Mouse (Mus musculus) neural tube, embryonic 12.5 days (tissue): ENCODE measurements around the gene Popdc3. TPM values are rescaled to one million over a fixed set of nuclear protein-coding genes. Genes with fewer than 3 reads are reported as not detected.
"Not testable (repeated sequence)": the region's sequence is repeated elsewhere in the genome, so short reads cannot be mapped to it uniquely, and the experiment has no call there.

Experiments
- ATAC-seq: fragments of 200-750 bp; cut with Nextera tagmentation; 2 replicates; pipeline ENCODE4 v1.8.0; 2017; ENCODE audit warnings: low read depth, mild to moderate bottlenecking, moderate TSS enrichment, moderate library complexity; ENCODE audit not compliant: low FRiP score
- H3K27ac ChIP-seq: fragments of 300-500 bp; sonication (generic); 2 replicates; pipeline ENCODE4 v1.5.1; 2016
- H3K27me3 ChIP-seq: fragments of 300-500 bp; sonication (generic); replicated peaks from 2 replicates; pipeline ENCODE4 v1.6.1; 2016; ENCODE audit warnings: mild to moderate bottlenecking
- H3K36me3 ChIP-seq: fragments of 300-500 bp; sonication (generic); 2 replicates; pipeline ENCODE4 v1.6.1; 2016; ENCODE audit warnings: mild to moderate bottlenecking
- H3K4me1 ChIP-seq: fragments of 300-500 bp; sonication (generic); 2 replicates; pipeline ENCODE4 v1.6.1; 2016
- H3K4me2 ChIP-seq: fragments of 300-500 bp; sonication (generic); replicated peaks from 2 replicates; pipeline ENCODE4 v1.6.1; 2016; ENCODE audit warnings: mild to moderate bottlenecking
- H3K4me3 ChIP-seq: fragments of 300-500 bp; sonication (generic); 2 replicates; pipeline ENCODE4 v1.5.1; 2016
- H3K9ac ChIP-seq: fragments of 300-500 bp; sonication (generic); 2 replicates; pipeline ENCODE4 v1.6.1; 2016; ENCODE audit warnings: mild to moderate bottlenecking
- H3K9me3 ChIP-seq: fragments of 300-500 bp; sonication (generic); 2 replicates; pipeline ENCODE4 v1.6.1; 2016; ENCODE audit warnings: mild to moderate bottlenecking
- WGBS: fragments of 180-500 bp; shearing (Covaris S2); methylation state at CpG from one replicate; pipeline ENCODE4 v1.1.7; 2016; 5-methylcytosine and 5-hydroxymethylcytosine counted together
- polyA plus RNA-seq: library from polyadenylated mRNA; unstranded; fragments of >200 nt; fragmentation: Nextera tagmentation; extraction: Ambion mirVana; gene quantifications from 2 replicates; pipeline ENCODE4 v1.2.1, GENCODE M21; 2016

The Popdc3 gene
- polyA plus RNA-seq, 1 experiment from 2014 or later = 0.81 TPM

DNA sequence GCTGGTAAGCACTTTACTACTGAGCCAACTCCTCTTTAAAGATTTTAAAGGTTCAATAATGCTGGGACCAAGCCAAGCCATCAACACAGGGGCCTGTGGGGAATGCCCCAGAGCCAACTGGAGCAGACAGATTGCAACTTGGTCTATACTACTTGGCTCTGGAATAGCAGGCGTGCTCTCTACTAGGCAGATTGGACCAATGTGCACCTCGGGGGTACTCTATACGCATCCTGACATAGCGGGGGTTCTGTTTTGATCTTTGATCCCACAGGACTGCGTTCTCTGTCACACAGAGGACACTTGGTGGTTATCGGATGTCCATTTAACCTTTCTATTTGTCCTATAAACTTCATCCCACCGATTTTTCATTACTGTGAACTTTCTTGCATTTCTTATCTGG lies 157.0 kb downstream of the Popdc3 start:
- Histone ChIP-seq H3K9ac (no peak overlapping the region), H3K4me2 (peak overlapping the region; percentile 93)

DNA sequence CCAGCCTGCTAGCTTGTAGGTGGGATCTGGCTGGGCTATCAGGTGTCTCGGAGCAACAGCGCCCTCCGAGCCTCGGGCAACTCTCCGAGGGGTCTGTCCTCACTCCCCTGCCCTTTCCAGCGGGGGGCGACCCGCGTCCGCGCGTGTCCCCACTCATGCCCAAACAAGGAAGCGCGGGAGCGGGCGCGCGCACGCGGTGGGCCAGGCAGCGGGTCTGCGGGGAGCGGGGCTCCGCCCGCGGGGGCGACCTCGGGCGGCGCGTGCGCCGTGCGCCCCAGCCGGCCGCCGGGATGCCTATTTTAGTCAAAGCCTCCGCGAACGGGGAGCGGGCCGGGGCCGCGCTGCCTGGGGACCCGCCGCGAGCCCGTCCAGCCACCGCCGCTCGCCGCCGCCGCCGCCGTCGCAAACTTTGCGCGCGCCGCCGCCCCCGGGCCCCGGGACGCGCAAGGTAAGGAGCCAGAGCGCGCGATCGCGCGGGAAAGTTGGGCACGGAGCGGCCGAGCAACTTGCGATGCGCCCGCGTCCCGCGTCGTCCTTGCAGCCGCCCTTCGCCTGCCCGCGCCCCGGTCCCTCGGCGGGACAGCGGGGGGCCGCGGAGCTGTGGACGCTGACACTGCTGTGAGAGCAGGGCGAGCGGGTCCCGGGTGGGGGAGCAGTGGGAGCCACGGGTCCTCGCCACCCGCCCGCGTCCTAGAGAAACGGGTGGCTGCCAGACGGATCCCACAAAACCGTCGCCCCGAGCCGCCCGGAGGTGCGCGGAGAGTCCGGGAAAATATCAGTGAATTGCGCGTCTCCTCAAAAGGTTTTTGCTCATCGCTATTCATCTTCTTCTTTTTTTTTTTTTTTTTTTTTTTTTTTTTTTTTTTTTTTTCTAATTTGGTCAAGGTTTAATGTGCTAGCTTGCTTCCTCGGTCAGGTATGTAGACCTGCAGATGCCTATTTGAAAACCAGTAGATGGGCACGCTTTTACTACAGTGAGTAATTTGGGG lies 157.8 kb downstream of the Popdc3 start, which contains the start of gene Bves:
TSS of gene Bves (plus strand) at position 339 of the 989 bp plus-strand sequence.
- H3K4me1 ChIP-seq = no peaks in the 10 kb centered on the region
- peak; percentile 78 for ATAC-seq
- peaks cover 14% of the 10 kb centered on the region for H3K27me3 ChIP-seq
- no peak within 1 kb of the TSS for H3K27ac ChIP-seq
- 1% methylated on average over 116 of the region's 116 CpGs for WGBS
- peak within 1 kb of the TSS; percentile 93 for H3K4me2 ChIP-seq
- H3K9me3 ChIP-seq = no peaks in the 10 kb centered on the region
- peak within 1 kb of the TSS; percentile 66 for H3K9ac ChIP-seq
- H3K4me3 ChIP-seq = peak within 1 kb of the TSS; percentile 71
- H3K36me3 ChIP-seq = no peaks in the 10 kb centered on the region

More for the DNA sequence above, 157.0 kb downstream of the Popdc3 start:
- Histone ChIP-seq H3K27ac (no peak overlapping the region), H3K36me3 (no peaks in the 10 kb centered on the region), H3K9me3 (no peaks in the 10 kb centered on the region), H3K4me3 (peak overlapping the region; percentile 71; the same call in 1 of the 2 replicates), H3K27me3 (peaks cover 14% of the 10 kb centered on the region), H3K4me1 (no peaks in the 10 kb centered on the region)
- 24% methylated on average over 7 of the region's 7 CpGs for WGBS
- peak; percentile 29; the same call in 1 of the 2 replicates for ATAC-seq

DNA sequence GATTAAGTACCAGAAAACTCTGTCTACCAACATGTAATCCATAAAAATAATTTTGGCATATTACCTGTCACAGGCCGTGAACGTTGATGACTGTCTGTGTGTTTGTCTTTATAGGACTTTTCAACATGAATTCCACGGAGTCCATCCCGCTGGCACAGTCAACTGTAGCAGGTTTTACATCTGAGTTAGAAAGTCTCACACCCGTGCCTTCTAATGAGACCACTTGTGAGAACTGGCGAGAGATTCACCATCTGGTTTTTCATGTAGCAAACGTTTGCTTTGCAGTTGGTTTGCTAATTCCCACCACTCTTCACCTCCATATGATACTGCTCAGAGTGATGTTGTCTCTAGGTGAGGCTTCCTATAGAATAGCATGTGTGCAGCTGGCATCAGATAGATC lies 161.2 kb downstream of the Popdc3 start:
- Histone ChIP-seq H3K9me3 (no peaks in the 10 kb centered on the region), H3K9ac (no peak overlapping the region), H3K27me3 (peaks cover 14% of the 10 kb centered on the region), H3K36me3 (no peaks in the 10 kb centered on the region), H3K4me2 (no peak overlapping the region), H3K4me3 (no peak overlapping the region), H3K27ac (no peak overlapping the region), H3K4me1 (no peaks in the 10 kb centered on the region)
- ATAC-seq = no peak
- 78% methylated on average over 7 of the region's 7 CpGs for WGBS

DNA sequence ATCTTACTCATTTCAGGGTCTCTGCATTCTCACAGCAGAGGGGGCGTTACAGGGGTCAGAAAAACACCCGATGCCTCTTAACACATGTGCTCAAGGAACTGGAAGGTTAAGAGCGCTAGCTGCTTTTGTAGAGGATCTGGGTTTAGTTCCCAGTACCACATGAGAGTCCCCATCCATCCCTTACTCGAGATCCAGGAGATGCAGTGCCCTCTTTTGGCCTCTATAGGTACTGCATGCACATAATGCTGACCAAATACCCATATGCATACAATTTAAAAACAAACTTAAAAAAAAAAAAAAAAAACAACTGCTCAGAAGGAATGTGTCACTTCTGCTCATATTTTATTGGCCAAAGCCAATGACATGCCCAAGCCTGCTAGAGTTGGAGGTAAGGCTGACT lies 166.5 kb downstream of the Popdc3 start:
- WGBS = 85% methylated on average over 4 of the region's 4 CpGs
- no peaks in the 10 kb centered on the region for H3K27me3 ChIP-seq
- no peak overlapping the region for H3K4me3 ChIP-seq
- no peaks in the 10 kb centered on the region for H3K4me1 ChIP-seq
- no peaks in the 10 kb centered on the region for H3K9me3 ChIP-seq
- no peak overlapping the region for H3K4me2 ChIP-seq
- no peaks in the 10 kb centered on the region for H3K36me3 ChIP-seq
- no peak overlapping the region for H3K9ac ChIP-seq
- no peak for ATAC-seq
- H3K27ac ChIP-seq = no peak overlapping the region

DNA sequence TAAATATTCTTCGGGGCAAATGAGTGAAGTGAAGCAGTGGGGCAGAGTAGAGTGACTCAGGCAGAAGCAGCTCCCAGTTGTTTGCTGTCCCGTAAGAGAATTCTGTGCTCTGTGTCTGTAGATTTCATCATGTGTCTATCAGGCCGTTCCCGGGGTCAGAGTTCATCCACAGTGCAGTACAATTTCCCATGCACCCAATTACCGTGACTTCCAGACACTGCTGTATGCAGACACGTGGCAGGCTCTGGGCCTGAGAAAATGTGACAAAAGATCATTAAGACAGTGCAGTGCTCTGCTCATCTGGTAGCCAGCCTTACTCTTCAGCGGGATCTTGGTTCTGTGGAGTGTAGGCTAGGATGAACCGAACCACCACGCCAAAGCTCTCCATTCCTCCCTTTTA lies 167.3 kb downstream of the Popdc3 start:
- WGBS = 72% methylated on average over 9 of the region's 9 CpGs
- Histone ChIP-seq H3K9ac (no peak overlapping the region), H3K9me3 (no peaks in the 10 kb centered on the region), H3K27me3 (no peaks in the 10 kb centered on the region), H3K4me2 (no peak overlapping the region), H3K4me3 (no peak overlapping the region), H3K36me3 (no peaks in the 10 kb centered on the region), H3K4me1 (no peaks in the 10 kb centered on the region), H3K27ac (no peak overlapping the region)
- peak; percentile 65 for ATAC-seq

DNA sequence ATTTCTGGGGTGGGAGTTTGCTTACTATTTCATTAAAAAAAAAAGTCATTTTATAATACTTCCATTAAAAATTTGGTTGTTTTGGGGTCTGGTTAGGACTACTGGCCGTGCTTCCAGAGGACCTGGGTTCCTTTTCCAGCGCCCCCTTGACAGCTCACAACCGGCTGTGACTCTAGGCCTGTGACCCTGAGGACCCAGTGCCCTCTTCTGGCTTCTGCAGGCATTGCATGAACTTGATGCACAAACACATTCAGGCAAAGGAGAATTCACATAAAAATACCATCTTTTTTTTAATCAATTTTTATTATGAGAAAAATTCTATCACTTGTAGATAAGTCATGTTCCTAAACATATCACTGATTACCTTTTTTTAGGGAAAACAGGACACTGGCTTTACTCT lies 170.2 kb downstream of the Popdc3 start:
- not testable (repeated sequence) for H3K9ac ChIP-seq, H3K27me3 ChIP-seq, H3K36me3 ChIP-seq, ATAC-seq, H3K27ac ChIP-seq, H3K4me2 ChIP-seq, H3K4me1 ChIP-seq, H3K9me3 ChIP-seq, H3K4me3 ChIP-seq
- 89% methylated on average over 3 of the region's 3 CpGs for WGBS

DNA sequence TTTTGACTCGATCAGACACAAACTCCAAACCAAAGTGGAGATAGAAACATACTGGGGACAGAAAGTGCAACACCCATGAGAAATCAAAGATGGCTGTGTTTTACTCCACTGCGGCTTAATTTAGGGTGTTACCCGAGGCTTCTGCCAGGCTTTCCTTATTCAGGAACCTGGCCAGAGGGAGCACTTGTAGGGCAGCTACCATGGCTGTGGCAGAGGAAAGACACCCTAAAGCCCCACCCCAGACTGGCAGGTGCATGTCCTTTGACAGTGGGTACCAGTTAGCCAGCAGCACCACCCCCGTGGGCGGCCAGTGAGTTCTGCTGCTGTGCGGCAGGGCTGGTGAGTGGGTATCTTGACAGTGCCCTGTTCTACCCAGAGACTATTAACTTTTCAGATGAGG lies 178.2 kb downstream of the Popdc3 start:
- no peaks in the 10 kb centered on the region for H3K36me3 ChIP-seq
- no peaks in the 10 kb centered on the region for H3K4me1 ChIP-seq
- H3K4me3 ChIP-seq = no peak overlapping the region
- no peak overlapping the region for H3K4me2 ChIP-seq
- no peak overlapping the region for H3K9ac ChIP-seq
- no peaks in the 10 kb centered on the region for H3K9me3 ChIP-seq
- ATAC-seq = no peak
- H3K27me3 ChIP-seq = no peaks in the 10 kb centered on the region
- no peak overlapping the region for H3K27ac ChIP-seq
- WGBS = 96% methylated on average over 6 of the region's 6 CpGs

DNA sequence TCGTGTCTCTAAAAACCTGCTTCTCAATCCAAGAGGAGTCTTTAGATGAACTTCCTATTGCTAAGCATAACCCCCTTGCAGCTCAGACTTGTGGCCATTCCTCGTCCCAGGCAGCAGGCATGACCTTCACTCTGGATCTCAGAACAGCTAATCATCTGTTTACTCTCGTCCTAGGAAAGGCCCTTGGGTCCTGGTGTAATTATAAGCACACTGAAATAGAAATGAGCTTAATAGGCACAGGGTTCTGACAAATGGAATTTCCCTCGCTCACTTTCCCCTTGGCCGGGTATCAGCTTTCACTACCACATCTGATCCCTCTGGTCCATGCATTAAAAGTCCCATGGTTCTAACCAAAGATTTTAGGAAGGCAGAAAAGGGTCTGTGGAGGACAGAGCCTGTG lies 185.5 kb downstream of the Popdc3 start:
- 65% methylated on average over 5 of the region's 5 CpGs for WGBS
- ATAC-seq = no peak

DNA sequence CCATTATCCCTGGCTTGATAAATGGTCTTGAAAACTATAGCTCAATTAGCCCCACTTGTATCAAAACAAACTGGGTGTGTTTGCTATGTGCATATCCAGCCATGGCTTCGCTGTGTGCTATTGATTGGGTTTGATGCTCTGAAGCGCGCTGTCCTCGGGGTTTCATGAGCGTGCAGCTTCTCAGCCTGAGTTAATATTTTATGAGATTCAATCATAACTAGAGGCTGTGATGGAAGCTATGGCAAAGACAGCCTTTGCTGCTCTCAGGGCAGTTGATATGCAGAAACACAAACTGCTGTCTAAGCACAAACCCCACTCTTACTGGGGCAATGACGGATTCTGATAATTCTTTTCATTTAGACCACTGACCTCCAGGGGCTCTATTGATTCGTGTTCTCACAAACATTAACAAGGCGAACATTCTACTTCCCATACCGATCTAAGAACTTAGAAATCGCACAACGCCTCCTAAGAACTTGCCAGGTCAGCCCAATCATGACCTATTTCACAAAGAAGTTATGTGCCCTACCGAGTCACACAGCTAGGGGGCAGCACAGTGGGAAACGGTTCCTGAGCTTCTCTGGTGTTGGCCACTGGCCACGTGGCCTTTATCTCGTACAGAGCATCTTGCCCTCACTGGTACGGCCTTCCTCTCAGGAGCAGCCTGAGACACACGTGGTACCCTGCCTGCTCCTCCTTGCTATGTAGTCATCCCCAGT lies 189.2 kb downstream of the Popdc3 start:
- no peak overlapping the region for H3K4me3 ChIP-seq
- no peaks in the 10 kb centered on the region for H3K27me3 ChIP-seq
- H3K9me3 ChIP-seq = no peaks in the 10 kb centered on the region
- H3K27ac ChIP-seq = no peak overlapping the region
- no peak overlapping the region for H3K4me2 ChIP-seq
- no peak for ATAC-seq
- no peaks in the 10 kb centered on the region for H3K4me1 ChIP-seq
- no peak overlapping the region for H3K9ac ChIP-seq
- 84% methylated on average over 17 of the region's 17 CpGs for WGBS
- no peaks in the 10 kb centered on the region for H3K36me3 ChIP-seq

More for the DNA sequence above, 185.5 kb downstream of the Popdc3 start:
- no peaks in the 10 kb centered on the region for H3K27me3 ChIP-seq
- H3K9ac ChIP-seq = no peak overlapping the region
- no peak overlapping the region for H3K4me2 ChIP-seq
- H3K27ac ChIP-seq = no peak overlapping the region
- no peaks in the 10 kb centered on the region for H3K9me3 ChIP-seq
- H3K4me1 ChIP-seq = no peaks in the 10 kb centered on the region
- H3K36me3 ChIP-seq = no peaks in the 10 kb centered on the region
- no peak overlapping the region for H3K4me3 ChIP-seq

Other genes with a start within 250 kb of the Popdc3 start
- gene Prep, start 110.9 kb upstream of the Popdc3 start, polyA plus RNA-seq = 27.8 and 29.1 TPM in 2 replicates
- 2.7 and 3.2 TPM in 2 replicates for gene Bves, start 157.7 kb downstream of the Popdc3 start, polyA plus RNA-seq